Mouse (Mus musculus) CD8-positive naive resting alpha-beta T cell, adult 2 months (primary cell): ENCODE measurements around the gene Dnajc27.
A peak's percentile ranks its signal among the peaks of the same experiment; 100 is the strongest.

Source experiments
- DNase-seq, 2 experiments: peaks; one replicate each; pipeline ENCODE4 v3.0.0; 2022; ENCODE audit warnings: low read depth in 2 of 2, low spot score in 2 of 2

Gene Dnajc27

DNA sequence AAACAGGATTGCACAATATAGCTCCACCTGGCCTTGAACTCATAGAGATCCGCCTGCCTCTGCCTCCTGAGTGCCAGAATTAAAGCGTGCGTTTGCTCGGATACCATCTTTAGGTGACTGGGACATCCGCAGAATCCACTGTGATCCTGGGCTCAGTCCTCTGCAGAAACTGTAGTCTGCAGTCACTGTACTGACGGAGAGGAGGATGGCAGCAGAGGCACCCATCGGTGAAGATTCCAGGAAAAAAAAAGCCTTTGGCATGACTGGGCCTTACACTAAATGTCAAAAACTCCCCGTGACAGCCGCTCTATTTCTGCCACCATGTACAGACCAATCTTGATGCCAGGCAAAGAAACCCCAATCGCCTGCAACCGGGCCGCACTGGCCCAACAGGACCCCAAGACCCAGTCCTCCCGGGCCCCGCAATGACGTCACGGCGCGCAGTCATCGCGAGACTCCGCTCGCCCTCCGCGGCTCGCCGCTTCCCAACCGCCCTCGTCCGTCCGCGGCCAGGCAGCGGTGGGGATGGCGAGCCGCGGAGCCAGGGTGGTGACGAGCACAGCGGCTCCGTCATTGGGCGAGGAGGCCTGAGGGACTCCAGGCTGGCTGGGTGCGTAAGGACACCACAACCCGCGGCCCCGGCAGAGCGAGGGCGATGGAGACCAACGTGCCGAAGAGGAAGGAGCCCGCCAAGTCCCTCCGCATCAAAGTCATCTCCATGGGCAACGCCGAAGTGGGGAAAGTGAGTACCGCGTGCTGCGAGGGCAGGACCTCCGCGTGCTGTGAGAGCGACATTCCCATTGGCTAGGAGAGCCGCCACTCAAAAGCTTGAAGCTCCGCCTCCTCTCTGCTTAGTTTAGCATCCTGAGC lies at the start of gene Dnajc27:
Gene Dnajc27, plus strand, starts transcription at position 452 of the 870 bp plus-strand sequence.
- DNase-seq = peak; percentile 89 to 92

DNA sequence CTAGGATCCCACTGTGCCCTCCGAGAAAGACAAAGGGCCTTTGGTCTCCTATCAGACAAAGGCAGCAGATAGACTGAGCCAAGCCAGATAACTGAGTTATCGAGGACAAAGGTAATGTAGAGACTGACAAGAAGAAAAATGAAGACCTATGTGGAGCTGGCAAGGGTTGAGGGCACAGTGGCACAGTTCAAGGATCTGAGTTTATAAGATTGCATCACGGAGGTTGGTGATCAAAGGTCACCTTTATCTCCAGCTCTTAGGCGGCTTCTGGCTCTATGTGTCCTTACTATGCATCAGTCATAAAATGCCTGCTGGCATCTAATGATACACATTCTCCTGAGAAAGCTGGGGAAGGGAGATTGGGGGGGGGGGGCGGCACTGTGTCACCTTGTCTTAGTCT lies 46.2 kb upstream of the Dnajc27 start:
- DNase-seq = no peak

DNA sequence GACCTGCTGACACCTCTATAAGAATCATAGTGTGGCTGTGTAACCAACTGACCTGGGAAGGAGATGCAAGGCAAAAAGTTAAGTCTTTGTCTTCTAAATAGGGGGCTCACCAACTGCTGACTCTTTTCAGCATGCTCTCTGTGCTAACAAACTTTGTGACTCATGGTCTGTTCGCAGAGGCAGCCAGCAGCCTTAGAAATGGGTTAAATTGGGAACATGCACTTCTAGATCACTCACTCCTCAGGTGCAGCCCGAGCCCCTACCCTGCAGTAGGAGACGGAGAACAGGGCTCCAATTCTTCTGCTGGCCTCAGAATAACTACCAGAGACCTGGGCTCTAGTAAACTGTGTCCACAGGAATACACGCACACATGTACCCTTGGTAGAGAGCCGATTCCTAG lies 44.9 kb upstream of the Dnajc27 start:
- DNase-seq = no peak

DNA sequence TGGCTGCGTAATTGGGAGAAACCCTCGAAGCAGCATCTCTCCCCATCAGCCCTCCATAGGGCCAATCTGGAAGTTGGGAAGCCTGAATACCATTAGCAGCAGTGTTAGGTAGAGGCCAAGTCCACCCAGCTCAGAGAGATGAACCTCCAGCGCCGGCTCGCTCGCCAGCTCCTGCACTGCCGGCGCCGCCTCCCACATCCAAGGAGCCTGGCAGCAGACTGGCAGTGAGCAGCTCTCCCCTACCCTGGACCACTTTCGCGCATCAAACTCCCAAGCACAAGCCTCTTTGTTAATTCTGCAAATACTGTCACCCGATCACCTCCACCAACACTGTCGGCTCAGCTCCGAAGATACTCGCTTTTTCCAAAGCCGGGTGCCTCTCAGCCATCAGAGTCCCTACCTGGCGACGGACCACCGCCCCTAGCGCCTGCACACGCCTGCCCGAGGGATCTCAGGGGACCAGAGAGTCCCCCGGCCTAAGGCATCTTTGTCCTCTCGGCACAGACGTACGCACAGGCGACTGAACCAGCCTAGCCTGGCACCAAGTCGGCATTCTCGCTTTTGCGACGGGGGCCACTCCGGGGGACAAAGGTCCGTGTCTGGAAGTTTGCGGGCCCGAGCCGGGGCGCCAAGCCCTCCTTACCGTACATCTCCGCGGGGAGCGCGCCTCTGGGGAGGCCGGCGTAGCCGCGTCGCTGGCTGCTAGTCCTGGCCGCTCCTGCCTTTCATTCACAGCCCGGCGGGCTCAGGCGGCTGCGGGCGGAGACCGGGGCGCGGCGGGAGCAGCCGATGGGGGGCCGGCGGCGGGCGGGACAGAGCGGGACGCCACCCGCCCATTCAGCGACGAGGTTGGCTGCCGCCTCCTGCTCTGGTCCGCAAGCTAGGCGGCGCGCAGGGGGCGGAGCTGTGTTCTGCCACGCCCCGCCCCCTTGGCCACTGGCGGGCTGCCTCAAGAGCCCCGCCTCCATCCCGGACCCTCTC lies 44.0 kb upstream of the Dnajc27 start, which contains the start of gene Efr3b:
Gene Efr3b, minus strand, starts transcription at position 855 of the 981 bp plus-strand sequence.
- peak; percentile 16 to 25 for DNase-seq

GRCm38 (mm10) chr12:4039046-4039445 lies 43.3 kb upstream of the Dnajc27 start:
- no peak for DNase-seq

DNA sequence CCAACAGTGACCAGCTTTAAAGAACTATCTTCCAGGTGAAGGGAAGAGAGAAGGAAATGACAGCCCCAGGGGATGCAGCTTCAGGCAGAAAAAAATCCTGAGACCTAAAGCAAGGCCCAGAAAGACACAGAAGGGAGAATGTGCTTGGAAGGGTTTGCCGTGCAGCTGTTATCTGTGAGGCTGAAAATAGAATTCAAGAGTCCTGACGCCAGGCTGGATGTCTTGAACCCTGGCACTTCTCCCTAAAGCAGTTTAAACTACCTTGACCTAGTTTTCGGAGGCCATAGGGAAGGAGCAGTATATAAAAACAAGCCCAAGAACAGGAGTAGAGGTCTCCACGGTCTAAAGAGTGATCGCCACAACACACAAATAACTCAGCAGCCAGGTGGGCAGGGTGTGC lies 40.0 kb upstream of the Dnajc27 start:
- no peak for DNase-seq

DNA sequence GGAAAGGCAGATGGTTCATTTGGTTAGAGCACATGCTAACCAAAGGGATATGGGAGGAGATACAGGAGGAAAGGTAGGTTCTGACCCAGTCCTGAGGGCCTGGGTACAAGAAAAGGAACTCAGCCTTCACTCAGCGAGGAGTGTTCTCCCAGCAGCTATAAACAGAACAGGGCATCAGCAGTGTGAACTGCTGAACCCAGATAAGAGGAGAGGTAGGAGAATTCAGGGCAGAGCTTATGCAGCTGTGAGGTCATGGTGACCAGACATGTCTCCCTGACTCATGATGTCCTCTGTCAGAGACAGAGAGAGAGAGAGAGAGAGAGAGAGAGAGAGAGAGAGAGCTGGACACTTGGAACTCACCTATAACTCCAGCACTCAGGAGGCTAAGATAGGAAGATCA lies 36.4 kb upstream of the Dnajc27 start:
- no peak for DNase-seq

GRCm38 (mm10) chr12:4048031-4048430 lies 34.4 kb upstream of the Dnajc27 start:
- DNase-seq = no peak

GRCm38 (mm10) chr12:4050861-4051425 lies 31.4 kb upstream of the Dnajc27 start:
- DNase-seq = no peak

- no peak for DNase-seq
These were observed 28.7 kb upstream of the Dnajc27 start for GRCm38 (mm10) chr12:4053643-4054042.

DNA sequence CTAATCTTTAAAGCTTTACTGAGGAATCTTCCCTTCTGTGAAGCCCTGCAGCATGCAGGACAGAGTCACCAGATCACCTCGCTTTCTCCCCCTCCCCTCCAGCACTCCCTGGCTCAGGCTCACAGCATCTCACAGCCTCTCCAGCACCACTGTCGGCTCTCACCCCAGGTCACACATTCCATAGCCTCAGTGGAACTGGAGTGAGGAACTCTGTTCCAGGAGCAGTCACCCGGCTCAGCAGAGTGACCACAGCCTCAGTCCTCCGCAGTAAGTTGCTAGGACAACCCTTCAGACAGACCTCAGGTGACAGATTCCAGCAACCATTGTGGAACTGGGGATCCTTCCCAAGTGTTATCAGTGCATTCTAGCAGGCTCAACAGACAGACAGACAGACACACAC lies 27.5 kb upstream of the Dnajc27 start:
- DNase-seq = no peak

- no peak for DNase-seq
These were observed 24.1 kb upstream of the Dnajc27 start for GRCm38 (mm10) chr12:4058321-4058720.

GRCm38 (mm10) chr12:4059683-4060082 lies 22.7 kb upstream of the Dnajc27 start:
- no peak for DNase-seq

GRCm38 (mm10) chr12:4065498-4065897 lies 16.9 kb upstream of the Dnajc27 start:
- peak in 1 of 2 experiments; percentile 31 for DNase-seq

DNA sequence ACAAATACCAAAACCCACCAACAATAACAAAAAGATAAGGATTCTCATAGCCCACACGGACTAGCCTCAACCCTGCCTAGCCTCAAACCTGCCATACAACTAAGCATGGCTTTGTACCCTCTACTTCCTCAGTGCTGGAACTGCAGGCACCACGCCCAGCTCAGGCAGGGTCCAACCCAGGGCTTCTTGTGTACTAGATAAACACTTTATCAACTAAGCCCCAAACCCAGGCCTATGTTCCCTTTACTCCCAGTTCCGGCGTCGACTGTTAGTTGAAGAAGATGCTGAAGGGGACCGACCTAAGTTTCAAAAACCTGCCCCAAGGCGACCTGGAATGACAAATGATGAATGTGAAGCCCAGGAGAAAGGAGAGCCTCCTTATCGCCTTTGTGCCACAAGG lies 16.4 kb upstream of the Dnajc27 start:
- no peak for DNase-seq

DNA sequence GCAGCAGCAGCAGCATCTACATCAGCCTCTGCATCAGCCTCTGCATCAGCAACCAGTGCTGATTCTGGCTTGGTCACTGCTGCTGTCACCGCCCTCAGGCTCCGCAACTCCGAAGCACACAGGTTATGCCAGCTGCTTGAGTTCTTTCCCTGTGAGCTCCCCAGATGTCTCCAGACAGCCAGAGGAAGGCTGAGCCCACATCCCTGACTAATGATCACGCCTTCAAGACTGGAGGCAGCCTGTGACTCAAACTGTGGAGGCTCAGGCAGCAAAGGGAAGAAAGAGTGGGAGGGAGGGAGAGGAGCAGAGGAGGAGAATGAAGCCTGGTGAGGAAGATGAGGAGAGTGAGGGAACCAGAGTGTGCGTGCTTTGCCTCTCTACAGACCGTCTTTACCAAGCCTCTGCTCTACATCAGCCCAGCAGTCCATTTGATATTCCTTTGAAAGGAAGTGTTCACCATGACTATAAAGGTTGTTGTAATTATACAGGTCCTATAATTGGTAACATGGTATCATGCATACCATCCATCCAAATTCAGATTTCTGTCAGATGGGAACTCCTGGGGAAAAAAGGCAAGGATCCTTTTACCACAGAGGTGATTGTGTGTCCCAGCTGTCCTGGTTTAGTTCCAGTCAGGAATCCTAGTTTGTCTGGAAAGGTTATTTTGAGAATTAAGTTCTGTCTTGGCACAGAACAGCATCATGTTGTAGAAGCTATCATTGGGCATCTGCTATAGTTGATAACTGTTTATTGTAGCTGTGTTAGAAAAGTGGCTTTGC lies 15.5 kb upstream of the Dnajc27 start:
- DNase-seq = no peak

DNA sequence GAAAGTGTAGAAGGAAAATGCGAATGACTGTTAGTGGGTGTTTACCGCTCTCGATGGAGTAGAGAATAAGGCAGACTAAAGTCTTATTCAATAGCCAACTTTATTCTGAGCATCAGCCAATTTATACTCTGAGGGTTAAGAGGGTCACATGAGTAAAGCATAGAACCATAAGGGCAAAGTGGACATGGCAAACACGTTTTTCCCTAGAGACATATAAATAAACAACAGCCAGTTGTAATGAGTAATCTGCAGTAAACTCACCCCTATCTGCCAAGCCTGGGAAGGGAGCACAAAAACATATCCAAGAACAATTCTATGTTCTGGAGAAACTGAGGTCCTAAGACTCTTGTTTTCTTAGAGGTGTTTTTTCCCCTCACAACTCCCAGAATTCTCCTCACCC lies 13.8 kb upstream of the Dnajc27 start:
- no peak for DNase-seq

DNA sequence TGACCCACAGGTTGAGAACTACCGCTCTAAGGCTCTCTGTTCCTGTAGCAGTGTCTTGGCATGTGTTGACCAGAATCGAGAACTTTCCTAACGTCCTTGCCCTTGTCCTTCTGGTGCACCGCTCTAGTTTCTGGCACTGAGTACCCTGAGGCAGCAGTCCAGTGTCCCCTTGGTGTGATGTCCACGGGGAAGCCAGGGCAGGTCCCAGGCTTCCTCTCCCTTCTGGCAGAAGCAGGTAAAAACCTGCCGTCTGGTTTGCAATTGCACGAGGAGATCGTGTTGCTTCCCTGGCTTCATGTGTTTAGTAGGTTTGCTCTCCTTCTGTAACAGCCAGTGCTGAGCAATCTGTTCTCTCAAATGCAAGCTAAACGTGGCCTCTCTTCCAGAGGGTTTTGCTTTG lies 10.7 kb upstream of the Dnajc27 start:
- no peak for DNase-seq

GRCm38 (mm10) chr12:4075407-4075806 lies 7.0 kb upstream of the Dnajc27 start:
- no peak for DNase-seq

GRCm38 (mm10) chr12:4076383-4076782 lies 6.0 kb upstream of the Dnajc27 start:
- no peak for DNase-seq

DNA sequence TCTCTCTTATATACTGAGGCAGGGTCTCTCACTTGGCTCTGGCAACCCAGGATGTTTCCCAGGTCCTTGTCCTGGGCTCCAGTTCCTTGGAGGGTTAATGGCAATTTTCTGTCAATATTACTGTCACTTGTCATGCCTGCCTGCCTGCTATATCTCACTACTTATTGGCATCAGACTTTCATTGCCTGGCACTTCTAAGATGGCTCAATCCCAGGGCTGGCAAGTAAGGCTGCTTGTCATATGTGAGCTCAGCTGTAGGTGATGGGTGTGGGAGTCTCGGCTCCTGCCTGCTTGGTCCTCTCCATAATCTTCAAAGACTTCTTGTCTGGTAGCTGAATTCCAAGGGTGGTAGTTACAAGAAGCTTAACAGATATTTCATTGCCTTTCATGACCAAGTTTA lies 4.3 kb upstream of the Dnajc27 start:
- no peak for DNase-seq
